Mouse (Mus musculus) gastrocnemius, postnatal 4 days (tissue): ENCODE measurements around the gene Psg17. TPM values are rescaled to one million over a fixed set of nuclear protein-coding genes. Genes with fewer than 3 reads are reported as not detected.
"Not testable (repeated sequence)": the region's sequence is repeated elsewhere in the genome, so short reads cannot be mapped to it uniquely, and the experiment has no call there.

Source experiments
- DNase-seq, 2 experiments: peaks; one replicate each; pipeline ENCODE4 v3.0.0; 2021 to 2022; ENCODE audit warnings: low spot score in 2 of 2, mixed read lengths in 2 of 2
- long read RNA-seq, 2 experiments: library from polyadenylated mRNA; stranded (forward); transcript quantifications; one replicate each; pipeline ENCODE4 v2.0.0; 2021
- total RNA-seq, 2 experiments: library from RNA; stranded (reverse); gene quantifications; 2 replicates each; pipeline ENCODE4 v1.2.3; 2021

The Psg17 gene
- not detected for total RNA-seq
- long read RNA-seq, experiment 1: 0 reads
- long read RNA-seq, experiment 2: 0 reads

DNA sequence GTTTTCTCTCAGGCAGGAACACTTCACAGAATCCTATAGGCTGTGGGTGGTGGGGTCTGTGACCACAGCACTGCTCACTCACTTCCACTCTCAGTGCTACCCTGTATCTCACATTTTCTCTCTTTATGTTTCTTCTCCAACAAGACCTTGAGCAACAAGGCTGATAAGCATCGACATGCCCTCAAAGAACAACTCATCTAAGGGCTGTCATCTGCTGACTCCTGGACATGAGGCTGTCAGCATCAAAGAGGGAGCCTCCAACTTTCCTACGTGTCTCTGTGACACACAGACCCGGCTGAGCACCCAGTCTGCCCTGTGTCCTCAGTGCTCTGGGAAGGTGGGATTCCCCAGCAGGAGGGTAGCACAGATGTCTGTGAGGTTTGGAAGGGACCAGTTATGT lies at the start of gene Psg17:
TSS of gene Psg17 (minus strand) at position 101 of the 400 bp plus-strand sequence.
- DNase-seq: no peak

DNA sequence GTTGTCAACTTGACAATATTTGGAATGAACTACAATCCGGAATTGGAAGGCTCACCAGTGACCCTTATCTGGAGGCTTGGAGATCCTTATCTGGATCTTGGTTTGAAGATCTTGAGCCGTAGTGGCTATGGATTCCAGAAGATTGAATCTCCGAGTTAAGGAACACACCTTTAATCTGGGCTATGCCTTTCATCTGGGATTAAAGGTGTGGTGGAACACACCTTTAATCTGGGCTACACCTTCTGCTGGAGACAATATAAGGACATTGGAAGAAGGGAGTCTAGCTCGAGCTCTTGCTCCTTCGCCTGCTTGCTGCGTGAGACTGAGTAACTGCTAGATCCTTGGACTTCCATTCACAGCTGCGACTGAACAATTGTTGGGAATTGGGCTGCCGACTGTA lies 49.6 kb upstream of the Psg17 start, which contains the start of gene Pglyrp1:
TSS of gene Pglyrp1 (plus strand) at position 301 of the 400 bp plus-strand sequence.
- DNase-seq: not testable (repeated sequence)

- no peak for DNase-seq
These were observed 47.1 kb upstream of the Psg17 start for GRCm38 (mm10) chr7:18868491-18868890.

DNA sequence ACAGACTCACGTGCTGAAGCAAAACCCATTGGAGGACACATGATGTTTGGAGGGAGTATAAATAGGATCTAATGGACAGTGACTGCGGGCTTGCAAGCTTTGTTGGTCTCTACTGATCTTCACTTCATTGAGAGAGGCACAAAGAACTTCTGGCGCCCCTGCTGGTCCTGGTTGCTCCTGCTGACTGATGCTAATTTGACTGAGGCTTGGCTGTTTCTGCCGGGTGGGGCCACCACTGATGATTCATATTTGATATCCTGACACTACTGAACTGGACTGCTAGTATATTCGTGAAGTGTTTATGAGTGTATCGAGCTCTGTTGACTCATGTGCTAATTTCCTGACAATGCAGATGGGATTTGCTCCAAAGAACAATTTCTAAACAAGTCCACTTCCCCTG lies 41.4 kb upstream of the Psg17 start:
- no peak for DNase-seq

GRCm38 (mm10) chr7:18858310-18858916 lies 37.0 kb upstream of the Psg17 start:
- DNase-seq: no peak

GRCm38 (mm10) chr7:18848395-18848794 lies 27.0 kb upstream of the Psg17 start:
- no peak for DNase-seq

DNA sequence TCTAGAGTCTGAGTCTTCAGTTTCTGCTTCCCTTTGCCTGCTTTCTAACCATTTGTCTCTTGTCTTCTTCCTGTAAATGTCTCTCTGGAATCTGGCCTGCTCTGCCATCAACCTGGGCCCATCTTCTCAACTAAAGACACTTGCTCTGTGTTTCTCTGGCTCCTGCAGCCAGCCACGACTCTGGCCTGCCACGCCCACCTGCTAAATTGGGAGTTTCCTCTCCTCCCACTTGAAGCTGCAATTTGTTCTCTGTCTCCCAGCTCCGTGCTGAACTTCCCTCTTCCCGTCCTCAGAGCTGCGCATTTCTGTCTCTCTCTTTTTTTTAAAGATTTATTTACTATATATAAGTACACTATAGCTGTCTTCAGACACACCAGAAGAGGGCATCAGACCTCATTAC lies 23.4 kb upstream of the Psg17 start:
- no peak for DNase-seq

- no peak for DNase-seq
These were observed 19.8 kb upstream of the Psg17 start for GRCm38 (mm10) chr7:18841174-18841567.

DNA sequence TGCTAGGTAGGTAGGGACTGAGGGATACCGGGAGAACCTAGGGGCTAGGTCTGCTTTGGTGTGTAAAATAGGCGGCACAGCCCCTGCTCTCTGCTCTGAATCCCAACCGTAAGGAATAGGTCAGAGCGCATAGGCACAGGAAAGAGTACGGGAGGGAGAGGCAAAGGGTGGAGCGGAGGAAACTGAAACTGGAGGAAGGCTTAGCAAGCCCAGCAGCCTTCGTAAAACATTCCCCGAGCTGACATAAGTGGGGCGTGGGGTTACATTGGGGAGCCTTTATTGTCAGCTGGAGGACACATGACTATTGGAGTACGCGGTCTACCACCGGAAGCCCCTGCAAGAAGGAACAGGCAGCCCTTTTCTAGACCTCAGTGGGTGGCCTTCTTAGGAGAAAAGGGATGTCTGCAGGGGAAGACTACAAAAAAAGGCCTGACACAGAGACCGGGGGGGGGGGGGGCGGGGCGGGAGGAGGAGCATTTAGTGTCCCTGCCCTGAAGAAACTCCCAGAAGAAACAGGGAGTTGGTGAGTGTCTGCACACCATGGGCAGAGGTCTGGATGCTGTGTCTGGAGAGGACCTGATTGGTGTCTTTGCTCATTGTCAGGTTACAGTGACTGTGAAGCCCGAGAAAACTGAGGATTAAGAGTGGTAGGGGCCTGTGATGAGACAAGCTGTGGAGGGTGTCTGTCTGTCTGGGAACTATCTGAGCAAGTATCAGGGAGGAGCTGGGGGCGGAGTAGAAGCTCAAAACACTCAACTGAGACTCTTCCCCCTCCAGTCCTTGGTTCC lies 19.2 kb upstream of the Psg17 start:
- peak in 1 of 2 experiments; percentile 40 for DNase-seq

GRCm38 (mm10) chr7:18839865-18840264 lies 18.5 kb upstream of the Psg17 start, which contains the start of gene Mill2:
Gene Mill2 (plus strand): TSS chr7:18839966.
- no peak for DNase-seq

DNA sequence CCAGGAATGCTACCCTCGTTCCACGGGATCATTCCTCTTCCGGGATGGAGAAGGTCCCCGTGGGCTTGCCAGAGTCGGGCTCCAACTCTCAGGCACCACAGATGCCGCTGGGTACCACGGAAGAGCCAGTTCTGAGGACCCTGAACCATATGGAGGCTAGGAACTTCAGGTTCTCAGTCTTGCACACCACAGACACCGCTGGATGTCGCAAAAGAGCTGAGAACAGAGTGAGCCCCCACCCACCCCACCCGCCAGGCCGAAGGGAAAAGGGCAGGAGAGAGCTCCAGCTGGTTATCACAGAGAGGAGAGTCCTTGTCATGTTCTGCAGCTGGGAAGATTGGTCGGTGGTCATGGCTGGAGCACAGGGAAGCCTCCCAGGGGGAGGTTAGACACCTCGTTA lies 10.9 kb upstream of the Psg17 start:
- DNase-seq: no peak

GRCm38 (mm10) chr7:18829545-18829944 lies 8.1 kb upstream of the Psg17 start:
- DNase-seq: no peak

GRCm38 (mm10) chr7:18828592-18828991 lies 7.2 kb upstream of the Psg17 start:
- no peak for DNase-seq

GRCm38 (mm10) chr7:18827792-18828546 lies 6.6 kb upstream of the Psg17 start:
- no peak for DNase-seq

- no peak for DNase-seq
These were observed 3.1 kb downstream of the Psg17 start for GRCm38 (mm10) chr7:18818301-18818700.

- DNase-seq: no peak
These were observed 17.9 kb downstream of the Psg17 start for GRCm38 (mm10) chr7:18803526-18803925.

- DNase-seq: no peak
These were observed 22.3 kb downstream of the Psg17 start for GRCm38 (mm10) chr7:18799129-18799528.

DNA sequence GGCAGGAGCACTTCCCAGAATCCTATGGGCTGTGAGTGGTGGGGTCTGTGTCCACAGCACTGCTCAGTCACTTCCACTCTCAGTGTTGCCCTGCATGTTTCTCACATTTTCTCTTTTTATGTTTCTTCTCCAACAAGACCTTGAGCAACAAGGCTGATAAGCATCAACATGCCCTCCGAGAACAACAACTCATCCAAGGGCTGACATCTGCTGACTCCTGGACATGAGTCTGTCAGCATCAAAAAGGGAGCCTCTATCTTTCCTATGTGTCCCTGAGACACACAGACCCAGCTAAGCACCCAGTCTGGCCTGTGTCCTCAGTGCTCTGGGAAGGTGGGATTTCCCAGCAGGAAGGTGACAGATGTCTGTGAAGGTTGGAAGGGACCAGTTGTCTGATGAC lies 23.0 kb downstream of the Psg17 start, which contains the start of gene Psg19:
TSS of gene Psg19 (minus strand) at position 101 of the 400 bp plus-strand sequence.
- DNase-seq: no peak

GRCm38 (mm10) chr7:18790671-18791070 lies 30.7 kb downstream of the Psg17 start:
- DNase-seq: not testable (repeated sequence)

DNA sequence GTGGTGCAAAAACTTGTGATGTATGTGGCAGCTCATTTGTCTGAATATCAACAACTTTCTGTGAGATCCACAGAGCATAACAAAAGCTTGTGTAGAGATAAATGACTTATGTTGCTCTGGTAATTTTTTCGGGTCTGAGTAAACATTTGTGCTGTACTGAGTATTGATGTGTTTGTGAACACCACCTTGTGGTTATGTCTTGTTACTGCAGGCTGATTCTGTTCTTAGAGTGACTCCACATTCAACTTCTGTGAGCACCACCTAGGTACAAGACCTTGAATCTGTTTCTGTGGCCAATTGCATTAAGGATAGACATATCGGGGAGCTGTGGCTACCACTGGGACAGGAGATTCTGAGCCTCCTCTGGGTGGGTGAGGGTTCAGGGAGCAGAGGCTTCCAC lies 40.1 kb downstream of the Psg17 start:
- DNase-seq: not testable (repeated sequence)

- DNase-seq: no peak
These were observed 42.0 kb downstream of the Psg17 start for GRCm38 (mm10) chr7:18779337-18779781.
